Mouse (Mus musculus): ENCODE measurements around the gene Cmss1.

Gene Cmss1

DNA sequence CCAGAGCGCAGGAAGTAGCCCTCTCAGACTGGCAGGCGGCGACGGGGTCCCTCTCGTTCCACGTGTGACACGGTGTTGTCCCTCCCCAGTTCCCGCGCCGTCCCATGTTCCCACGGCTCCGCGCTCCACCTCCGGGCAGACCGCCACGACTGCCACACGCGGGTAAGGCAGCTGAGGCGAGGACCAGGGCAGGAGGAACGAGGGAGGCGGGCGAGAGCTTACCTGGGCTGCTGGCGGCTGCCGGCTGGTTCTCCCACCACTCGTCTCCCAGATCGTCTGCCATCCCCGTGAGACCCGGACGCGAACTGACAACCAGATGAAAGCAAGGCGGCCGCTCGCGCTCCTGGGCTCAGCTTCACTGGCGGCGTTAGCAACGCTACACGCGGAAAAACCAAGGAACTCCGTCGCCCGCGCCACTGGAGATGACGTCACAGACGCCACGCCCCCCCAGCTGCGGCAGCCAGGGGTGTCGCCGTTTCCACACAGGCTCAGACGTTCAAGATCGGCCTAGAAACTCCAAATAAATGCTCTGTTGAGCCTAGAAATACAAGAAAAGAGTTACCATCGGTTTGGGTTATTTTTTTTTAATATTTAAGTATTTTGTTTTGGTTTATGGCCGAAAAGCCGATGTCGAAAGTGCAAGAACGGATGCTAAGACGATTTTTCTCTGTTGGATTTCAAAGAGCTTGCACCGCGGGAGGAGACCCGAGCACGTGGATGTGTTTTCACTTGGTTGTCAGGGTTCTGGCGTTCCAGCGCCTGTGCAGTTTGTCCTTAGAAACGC lies at the start of gene Cmss1:
Gene Cmss1, minus strand, starts transcription at position 421 of the 784 bp plus-strand sequence.
- peak; percentile 88 for DNase-seq

DNA sequence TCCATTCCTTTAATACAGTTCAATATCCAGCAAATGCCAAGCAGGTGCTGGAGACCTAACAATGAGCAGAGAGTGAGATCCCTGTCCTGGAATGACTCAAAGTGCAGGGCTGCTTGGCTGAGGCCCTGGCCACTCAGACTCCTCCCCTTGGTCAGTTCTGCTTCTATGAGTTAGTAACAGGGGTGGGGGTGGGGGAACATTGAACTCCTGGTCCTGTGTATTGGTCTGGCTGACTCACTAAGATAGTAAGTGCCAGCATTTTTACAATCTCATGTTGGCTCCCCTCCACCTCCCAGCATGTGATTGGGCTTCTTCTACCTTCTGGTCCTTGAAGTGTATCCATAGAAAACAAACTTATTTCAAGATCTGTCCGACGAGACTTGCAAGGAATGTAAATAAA lies 43.2 kb upstream of the Cmss1 start:
- DNase-seq: no peak

DNA sequence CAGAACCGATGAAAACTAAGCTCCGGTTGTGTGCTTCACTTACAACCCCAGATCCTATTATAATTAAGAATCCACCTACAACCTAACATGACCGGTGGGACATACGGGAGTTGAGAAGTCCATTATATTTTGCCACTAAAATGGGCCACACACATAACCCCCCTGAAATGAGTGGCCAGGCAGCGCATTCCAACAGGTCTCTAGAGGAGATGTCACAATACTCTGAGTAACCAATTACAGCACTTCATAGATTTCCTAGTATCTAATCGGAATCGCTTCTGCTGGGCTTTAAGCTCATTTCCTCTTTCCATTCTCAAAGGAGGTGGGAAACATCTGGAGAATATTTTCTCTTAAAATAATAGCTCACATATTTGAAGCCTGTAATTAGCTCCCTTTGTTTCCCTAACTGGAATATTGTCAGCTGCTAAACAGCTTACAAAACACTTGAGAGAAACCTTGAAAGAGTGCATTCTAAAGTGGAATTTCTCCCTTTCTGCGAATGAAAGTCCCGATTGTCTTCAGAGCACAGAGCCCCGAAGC lies 34.8 kb upstream of the Cmss1 start:
- no peak for DNase-seq

DNA sequence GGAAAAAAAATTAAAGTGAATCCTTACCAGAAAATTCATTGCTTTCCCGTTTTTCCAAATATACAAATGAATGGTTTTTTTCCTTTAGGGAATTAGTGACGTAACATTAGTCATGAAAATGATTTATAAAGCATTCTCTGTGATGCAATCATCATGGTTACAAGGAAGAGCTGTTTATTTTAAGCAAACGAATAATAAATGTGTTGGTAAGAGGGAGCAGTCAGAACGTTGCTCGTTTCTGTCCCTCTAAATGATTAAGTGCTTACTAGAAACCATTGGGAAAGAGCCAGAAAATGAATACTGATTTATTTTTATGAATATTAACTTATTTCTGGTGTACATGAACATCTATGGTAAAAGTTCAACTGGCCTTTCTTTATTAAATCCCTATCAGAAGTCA lies 28.1 kb upstream of the Cmss1 start:
- no peak for DNase-seq

DNA sequence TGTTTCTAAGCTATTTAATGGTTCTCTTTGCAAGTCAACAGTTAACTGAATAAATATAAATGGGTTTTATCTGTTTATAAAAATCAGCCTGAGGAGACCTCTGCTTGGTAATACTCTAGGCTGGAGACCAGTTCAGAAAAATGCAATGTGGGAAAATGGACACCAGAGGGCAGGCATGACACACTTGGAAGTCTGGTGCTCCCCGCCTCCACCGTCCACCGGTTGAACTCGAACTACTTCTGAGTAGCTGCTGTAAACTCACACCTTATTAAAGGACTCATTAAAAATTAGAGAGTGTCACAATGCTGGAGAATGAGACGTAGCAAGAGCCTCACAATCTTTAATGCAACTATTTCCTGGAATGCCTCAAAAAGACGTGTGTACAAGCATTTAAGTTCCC lies 27.5 kb upstream of the Cmss1 start:
- peak; percentile 77 for DNase-seq

DNA sequence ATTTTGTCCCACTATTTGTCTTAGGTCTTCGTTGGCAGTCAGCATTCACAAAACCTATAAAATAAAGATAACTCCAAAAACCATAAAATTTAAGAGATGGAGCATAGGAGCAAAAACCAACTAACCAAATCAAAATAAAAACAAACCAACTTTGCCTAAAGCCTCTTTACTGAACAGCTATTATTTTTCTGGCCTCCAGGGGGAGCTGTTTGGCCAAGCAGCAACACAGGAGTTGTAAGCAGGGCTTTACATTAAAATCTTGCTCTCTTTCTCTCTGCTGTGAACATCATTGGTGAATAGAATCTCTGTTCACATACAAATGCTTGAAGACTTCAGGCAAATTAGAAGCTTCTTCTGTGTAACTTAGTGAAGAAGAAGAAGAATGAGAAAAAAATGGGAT lies 5.1 kb upstream of the Cmss1 start:
- peak; percentile 49 for DNase-seq

DNA sequence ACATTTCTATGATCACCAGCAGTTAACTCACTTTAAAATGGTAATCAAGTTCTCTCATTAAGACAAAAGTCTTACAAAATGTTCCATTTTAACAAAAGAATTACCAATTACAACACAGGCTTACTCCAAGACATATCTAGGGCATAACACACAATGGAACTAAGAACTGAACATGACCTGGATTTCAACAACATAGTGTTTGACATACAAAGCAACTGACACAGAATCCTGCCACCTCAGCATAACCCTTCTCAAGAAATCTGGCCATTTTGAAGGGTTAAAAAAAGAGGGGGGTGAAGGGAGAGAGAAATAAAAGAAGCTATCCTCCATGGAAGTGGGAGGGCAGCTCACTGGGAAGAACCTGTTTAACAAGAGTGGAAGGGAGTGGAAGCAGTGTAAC lies 5.6 kb downstream of the Cmss1 start:
- no peak for DNase-seq

DNA sequence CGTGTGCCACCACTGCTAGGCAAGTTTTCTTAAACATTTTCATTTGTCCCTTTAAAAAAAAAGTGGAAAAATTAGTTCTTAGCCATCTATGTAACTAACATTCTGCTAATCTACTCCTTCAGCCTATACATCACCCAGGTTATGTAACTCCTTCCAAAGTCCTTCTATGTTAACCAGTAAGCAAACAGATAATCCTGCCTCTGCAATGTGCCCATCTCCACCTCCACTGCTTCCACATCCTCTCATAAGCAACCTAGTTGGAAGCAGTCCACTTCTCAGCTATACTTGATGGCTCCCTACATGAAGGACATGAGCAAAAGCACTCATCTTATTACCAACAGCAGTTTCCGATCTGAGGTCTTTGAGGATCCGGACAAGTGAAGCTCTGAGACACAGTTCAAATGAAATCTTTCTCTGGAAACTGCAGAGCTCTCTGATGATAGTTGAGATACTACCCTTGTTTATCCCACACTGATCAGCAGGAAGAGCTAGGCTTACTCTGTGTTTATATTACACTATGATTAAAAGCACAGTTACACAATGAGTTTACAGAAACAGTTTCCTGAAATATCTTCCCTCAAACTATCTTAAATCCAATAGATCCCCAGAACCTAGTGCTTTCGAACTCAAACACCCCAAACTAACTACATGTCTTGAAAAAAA lies 9.2 kb downstream of the Cmss1 start:
- DNase-seq: no peak

DNA sequence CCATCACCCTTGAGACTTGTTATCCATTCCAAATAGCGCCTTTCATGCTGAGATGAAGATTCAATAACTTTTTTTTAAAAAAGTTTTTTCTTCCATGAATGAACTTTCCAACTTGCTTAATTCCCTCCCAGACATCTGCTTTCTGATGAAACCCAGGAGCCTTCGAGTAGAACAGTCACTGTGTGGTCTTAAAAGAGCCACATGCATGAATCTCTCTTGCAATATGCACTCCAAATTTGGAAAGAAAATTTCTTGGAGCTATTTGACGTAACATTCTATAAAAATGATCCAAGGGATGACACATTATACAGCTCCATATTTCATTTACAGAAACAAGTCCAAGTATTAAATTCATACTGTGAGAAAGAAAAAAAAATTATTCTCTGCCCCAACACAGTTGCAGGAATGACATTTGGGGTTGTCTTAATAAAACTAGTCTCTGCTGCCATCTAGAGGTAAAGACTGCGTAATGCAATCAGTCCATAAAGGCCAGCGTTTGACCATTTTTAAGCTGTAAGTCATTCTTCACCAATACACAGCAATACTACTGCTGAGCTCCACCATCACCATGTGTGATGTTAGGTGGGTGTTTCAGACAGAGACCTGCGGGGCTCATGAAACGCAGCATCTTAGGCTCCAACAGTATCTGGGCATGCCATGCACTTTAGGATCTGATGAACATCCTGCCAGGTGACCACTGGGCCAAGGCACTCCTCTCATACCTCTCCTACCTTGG lies 13.1 kb downstream of the Cmss1 start:
- no peak for DNase-seq

DNA sequence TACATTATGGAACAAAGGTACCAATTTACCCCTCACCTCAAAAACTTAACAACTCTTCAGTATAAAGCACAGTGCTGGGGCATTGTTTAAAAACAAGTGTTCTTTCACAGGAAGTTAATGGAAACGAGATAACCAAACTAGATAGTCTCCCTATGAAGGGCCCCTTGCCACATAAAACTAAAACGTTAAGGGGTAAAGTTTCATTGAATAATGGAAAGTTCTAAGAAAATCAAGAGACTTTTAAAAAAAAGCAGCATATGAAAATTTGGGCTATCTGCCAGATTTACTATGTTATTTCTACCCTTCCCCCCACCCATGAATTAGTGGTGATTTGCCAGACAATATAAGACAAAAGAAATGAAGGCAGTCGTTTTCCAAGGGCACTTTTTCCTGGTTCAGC lies 21.5 kb downstream of the Cmss1 start:
- no peak for DNase-seq

DNA sequence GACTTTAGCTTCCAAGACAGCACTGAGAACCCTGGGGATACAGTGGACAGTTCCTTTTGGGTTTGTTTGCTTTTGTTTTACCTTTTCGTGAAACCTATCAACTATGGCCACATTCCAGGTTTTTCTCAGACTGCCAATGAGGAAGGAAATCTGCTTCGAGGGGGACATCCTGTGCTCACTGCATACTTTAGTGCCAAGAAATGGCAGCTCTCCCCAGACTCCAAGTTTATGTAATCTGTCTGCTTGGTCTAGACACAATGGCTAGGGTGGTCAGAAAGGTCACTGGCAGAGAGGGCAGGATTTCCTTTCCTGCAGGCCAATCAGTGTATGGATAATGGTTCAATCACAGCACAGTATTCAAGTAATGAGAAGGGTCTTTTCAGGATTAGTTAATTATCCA lies 24.7 kb downstream of the Cmss1 start:
- no peak for DNase-seq

DNA sequence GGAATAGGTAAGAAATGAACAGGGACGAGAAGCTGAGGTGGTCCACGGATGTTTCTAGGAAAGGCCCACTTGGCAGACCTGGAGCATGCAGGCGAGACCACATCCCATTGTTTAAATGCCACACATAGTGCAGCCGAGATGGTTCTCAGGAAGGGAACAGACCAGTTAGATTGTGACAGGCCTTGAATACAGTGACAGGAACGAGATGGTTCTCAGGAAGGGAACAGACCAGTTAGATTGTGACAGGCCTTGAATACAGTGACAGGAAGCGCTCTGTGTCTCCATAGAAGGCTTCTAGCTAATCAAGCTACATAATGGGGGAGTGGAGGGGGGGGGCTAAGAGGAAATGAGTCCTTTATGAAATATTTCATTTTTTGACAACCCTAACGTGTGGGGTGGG lies 26.6 kb downstream of the Cmss1 start:
- DNase-seq: no peak

DNA sequence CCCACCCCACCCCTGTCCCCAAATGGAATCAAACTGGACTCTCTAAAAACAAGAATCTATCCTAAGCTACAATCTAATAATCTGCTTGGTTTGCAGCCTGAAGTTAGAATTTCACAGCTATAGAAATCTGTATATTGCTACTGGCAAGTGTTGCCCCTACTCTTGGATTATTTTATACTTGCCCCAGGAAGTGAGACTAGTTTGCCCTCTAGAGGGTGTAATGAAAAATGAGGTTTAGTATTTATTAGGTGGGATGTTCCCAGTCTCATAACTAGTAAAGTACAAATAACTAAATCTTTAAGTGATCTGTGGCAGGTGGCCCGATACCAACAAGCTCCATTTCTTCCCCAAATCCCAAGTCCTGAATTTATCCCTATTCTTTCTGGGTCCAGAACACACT lies 29.1 kb downstream of the Cmss1 start:
- DNase-seq: no peak

DNA sequence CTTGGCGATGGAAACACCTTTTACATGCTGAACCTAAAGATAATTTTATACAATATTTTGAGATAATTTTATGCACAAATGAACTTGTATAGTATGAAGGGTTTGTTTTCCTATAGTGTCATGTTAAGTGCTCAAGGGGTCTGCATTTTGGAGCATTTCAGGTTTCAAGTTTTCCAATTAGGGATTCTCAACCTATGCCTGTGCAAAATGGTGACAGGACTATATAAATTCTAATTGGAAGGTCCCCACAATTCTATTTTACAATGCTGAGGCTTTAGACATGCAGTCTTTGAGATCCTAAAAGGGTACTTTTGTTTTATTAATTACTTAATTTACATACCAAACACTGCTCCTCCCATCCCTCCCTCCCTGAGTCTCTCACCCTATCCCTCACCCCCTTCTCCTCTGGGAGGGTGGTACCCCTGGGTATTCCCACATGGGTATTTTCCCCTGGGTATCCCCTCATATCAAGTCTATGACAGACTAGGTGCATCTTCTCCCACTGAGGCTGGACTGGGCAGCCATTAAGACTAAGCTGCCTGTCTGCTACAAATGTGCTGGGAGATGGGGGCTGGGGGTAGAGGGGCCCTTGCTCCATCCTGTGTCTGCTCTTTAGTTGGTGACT lies 30.8 kb downstream of the Cmss1 start:
- no peak for DNase-seq

DNA sequence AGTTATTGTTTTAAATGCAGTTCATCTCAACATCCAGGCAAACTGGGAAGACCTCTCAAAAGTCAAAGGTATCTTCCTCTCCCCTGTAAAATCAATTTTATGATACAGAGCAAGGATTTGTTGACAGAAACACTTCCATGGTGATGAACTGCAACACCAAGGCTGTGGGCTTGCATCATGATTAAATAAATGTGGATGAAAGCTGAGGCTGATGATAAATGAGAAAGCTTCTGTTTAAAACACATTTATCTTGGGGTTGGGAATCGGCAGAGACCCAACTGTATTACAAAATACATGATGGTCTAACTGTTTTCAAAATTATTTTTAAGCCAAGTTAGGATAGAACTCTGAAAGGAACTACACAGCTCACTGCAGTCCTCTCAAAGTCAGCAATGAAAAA lies 32.8 kb downstream of the Cmss1 start:
- DNase-seq: no peak

DNA sequence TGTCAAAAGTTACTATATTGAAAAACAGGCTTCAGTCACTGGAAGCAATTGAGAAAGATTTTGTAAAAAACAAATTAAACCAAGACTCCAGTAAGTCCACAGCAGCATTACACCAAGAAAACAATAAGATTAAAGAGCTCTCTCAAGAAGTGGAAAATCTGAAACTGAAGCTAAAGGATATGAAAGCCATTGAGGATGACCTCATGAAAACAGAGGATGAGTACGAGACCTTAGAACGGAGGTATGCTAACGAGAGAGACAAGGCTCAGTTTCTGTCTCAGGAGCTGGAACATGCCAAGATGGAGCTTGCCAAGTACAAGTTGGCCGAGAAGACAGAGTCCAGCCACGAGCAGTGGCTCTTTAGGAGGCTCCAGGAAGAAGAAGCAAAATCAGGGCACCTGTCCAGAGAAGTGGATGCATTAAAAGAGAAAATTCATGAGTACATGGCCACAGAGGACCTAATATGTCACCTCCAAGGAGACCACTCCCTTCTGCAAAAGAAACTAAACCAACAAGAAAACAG lies 35.8 kb downstream of the Cmss1 start:
- DNase-seq: no peak

DNA sequence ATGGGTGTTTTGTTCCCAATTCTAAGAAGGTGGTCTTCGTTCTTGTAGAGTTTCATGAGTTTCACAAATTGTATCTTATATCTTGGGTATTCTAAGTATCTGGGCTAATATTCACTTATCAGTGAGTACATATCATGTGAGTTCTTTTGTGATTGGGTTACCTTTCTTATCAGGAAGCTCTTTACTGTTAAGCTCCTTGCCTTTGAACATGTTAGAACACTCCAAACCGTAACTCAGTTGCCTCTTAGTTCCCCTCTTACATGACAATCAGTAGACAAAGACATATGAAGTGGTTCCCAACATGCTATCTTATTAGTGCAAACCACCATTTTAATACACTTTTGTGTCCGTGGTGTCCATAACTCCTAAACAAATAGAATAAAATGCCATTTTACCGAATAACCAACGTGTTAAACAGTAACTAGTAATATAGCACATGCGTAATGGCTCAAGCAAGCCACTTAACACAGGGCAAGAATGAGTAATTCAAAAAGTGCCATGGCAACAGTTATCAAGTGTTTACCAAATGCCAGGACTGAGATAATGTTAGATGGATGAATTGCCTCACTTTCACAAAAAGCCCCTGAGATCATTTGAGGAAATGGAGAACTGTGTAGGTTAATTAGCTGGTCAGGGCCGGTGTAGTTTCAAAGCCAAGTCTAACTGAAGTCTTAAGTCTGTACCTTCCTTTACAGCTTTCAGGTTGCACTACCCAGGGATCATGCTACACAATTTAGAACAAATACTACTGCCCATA lies 37.8 kb downstream of the Cmss1 start:
- DNase-seq: no peak

DNA sequence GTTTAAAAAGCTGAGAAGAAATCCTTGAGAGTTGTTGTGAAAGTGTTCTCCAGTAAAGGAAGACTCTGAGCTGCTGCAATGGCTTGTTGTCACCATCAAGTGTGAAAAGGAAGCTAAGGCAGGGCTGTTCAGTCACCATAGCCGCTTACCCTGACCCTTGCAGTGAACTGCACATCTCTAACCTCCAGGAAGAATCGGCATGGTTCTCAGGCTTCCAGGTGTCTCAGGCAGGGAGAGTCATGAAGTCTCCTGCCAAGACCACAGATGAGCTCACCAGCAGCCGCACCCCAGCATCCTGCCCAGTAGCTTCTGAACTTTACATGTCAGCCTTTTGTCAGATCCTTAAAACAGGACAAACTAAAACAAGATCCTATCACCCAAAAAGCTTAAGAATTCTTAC lies 40.4 kb downstream of the Cmss1 start:
- DNase-seq: no peak

DNA sequence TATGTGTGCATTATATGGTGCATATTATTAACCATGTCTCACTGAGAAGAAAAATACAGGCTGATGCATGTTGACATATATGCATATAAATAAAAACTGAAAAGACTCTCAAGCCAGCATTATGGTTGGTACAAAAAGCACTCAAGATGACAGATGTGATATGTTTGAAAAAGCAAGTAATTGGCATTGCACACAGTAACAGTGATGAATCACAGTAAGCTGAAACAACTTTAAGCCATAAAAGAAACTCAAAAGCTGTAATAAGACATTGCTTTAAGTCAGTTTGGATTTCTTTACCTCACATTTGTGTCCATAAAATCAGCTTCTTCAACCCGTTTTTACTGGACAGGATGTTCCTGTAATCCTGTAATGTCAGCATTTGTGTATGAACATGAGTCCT lies 41.9 kb downstream of the Cmss1 start:
- DNase-seq: no peak

DNA sequence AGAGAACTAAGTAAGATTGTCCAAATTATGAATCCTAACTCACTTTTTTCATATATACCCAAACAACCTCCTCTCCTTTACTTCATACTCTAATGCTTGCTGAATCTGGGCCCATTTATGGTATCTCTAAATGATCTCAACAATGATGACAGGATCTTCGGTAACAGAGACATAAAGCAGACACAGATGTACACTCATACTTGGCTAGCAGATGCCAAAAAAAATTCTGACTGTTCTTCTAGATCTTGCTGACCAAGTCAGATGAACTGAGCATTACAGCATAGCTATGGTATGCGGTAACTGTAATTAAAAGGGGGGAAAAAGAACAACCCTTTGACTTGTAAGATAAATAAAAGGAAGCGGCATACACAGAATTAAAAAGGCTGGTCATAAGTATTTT lies 43.2 kb downstream of the Cmss1 start:
- no peak for DNase-seq

DNA sequence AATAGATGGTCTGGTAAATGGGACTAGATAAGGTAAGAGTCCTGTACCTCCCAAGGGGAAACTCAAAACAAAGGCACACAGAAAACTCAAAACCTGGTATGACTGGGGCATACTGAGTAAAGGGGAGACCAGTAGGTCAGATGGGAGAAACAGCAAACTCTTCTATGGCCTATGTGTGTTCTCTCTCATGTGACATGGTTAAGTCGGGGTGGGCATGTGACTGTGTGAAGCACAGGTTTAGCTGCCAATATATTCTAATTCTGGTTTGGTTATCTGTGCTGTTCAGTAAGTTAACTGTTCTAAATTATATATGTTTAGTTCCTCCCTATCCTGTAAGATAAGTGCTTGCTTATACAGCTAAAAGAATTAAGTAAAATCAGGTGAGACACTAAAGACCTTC lies 46.5 kb downstream of the Cmss1 start:
- DNase-seq: no peak

DNA sequence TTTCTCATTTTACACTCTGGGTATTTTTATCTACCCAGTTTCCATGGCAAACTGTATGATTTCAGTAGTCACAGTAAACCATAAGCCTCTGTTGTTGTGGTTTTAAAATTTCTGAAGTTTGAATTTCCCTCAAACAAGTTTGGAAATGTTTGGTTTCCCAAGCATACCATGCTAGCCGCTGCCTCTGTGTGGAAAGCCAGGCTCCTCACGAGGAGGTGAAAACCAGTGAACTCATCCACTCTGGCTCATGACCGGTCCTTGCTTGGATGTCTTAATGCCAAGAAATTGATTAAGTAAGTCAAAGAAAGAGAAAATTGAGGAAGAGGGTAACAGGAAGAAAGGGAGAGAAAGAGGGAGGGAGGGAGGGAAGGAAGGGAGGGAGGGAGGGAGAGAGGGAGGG lies 48.4 kb downstream of the Cmss1 start:
- no peak for DNase-seq
